Mouse (Mus musculus) cerebellum, postnatal 14 days (tissue): ENCODE measurements around the gene Ly6g6f.

Experiments
- DNase-seq, 2 experiments: peaks; one replicate each; pipeline ENCODE4 v3.0.0; 2021; ENCODE audit warnings: mixed read lengths in 2 of 2

The Ly6g6f gene

GRCm38 (mm10) chr17:35077786-35078233, 7.6 kb downstream of the Ly6g6f start, which contains the start of gene Ly6g6d:
TSS of gene Ly6g6d (minus strand) at chr17:35078065.
- DNase-seq = peak; percentile 40 to 54

- peak in 1 of 2 experiments; percentile 33 for DNase-seq
These were observed 8.1 kb downstream of the Ly6g6f start for GRCm38 (mm10) chr17:35077285-35077684.

GRCm38 (mm10) chr17:35076507-35077176, 8.8 kb downstream of the Ly6g6f start, which contains the start of gene Ly6g6e:
TSS of gene Ly6g6e (plus strand) at chr17:35076902.
- no peak for DNase-seq

- DNase-seq = peak; percentile 80 to 88
These were observed 11.3 kb downstream of the Ly6g6f start for GRCm38 (mm10) chr17:35074097-35074496.

- peak; percentile 22 to 44 for DNase-seq
These were observed 14.0 kb downstream of the Ly6g6f start for GRCm38 (mm10) chr17:35071454-35071853.

- DNase-seq = peak; percentile 87 to 90
These were observed 14.7 kb downstream of the Ly6g6f start for GRCm38 (mm10) chr17:35070556-35071229.

- peak in 1 of 2 experiments; percentile 43 for DNase-seq
These were observed 17.0 kb downstream of the Ly6g6f start for GRCm38 (mm10) chr17:35068213-35068914.

- DNase-seq = peak in 1 of 2 experiments; percentile 15
These were observed 19.3 kb downstream of the Ly6g6f start, which contains the start of gene Mpig6b for GRCm38 (mm10) chr17:35066084-35066483. TSS of gene Mpig6b (minus strand) at chr17:35066184.

GRCm38 (mm10) chr17:35064951-35065947, 20.2 kb downstream of the Ly6g6f start, which contains the start of gene Ly6g6c:
TSS of gene Ly6g6c (plus strand) at chr17:35065388.
- DNase-seq = peak; percentile 57 to 63

- DNase-seq = peak; percentile 79 to 85
These were observed 21.0 kb downstream of the Ly6g6f start for GRCm38 (mm10) chr17:35064378-35064877.

GRCm38 (mm10) chr17:35063466-35063865, 21.9 kb downstream of the Ly6g6f start:
- peak; percentile 68 to 76 for DNase-seq

GRCm38 (mm10) chr17:35061299-35061698, 24.1 kb downstream of the Ly6g6f start:
- DNase-seq = no peak

GRCm38 (mm10) chr17:35060737-35061297, 24.6 kb downstream of the Ly6g6f start:
- peak; percentile 41 to 44 for DNase-seq

- DNase-seq = peak; percentile 49 to 50
These were observed 25.3 kb downstream of the Ly6g6f start for GRCm38 (mm10) chr17:35060071-35060470.

- DNase-seq = peak; percentile 94 to 95
These were observed 26.2 kb downstream of the Ly6g6f start, which contains the start of gene Ddah2 for GRCm38 (mm10) chr17:35058911-35059892. TSS of gene Ddah2 (plus strand) at chr17:35059035.

- DNase-seq = peak in 1 of 2 experiments; percentile 25
These were observed 27.1 kb downstream of the Ly6g6f start for GRCm38 (mm10) chr17:35058316-35058715.

GRCm38 (mm10) chr17:35057090-35057489, 28.3 kb downstream of the Ly6g6f start:
- no peak for DNase-seq

GRCm38 (mm10) chr17:35055691-35056495, 29.5 kb downstream of the Ly6g6f start:
- no peak for DNase-seq

- DNase-seq = no peak
These were observed 33.1 kb downstream of the Ly6g6f start for GRCm38 (mm10) chr17:35052271-35052798.
